Mouse (Mus musculus) limb, embryonic 12.5 days (tissue): ENCODE results near the gene Fjx1. TPM values are rescaled to one million over a fixed set of nuclear protein-coding genes. Genes with fewer than 3 reads are reported as not detected.

Experiments
- ATAC-seq: fragments of 200-750 bp; cut with Nextera tagmentation; 2 replicates; pipeline ENCODE4 v1.8.0; 2017; ENCODE audit warnings: low read depth, moderate TSS enrichment; ENCODE audit not compliant: insufficient number of reproducible peaks, insufficient read depth, low FRiP score, low TSS enrichment
- H3K27ac ChIP-seq: fragments of 300-500 bp; sonication (generic); 2 replicates; pipeline ENCODE4 v1.5.1; 2016; ENCODE audit warnings: mild to moderate bottlenecking, moderate library complexity
- H3K27me3 ChIP-seq: fragments of 300-500 bp; sonication (generic); 2 replicates; pipeline ENCODE4 v1.6.1; 2016; ENCODE audit warnings: mild to moderate bottlenecking, moderate library complexity
- H3K36me3 ChIP-seq: fragments of 300-500 bp; sonication (generic); 2 replicates; pipeline ENCODE4 v1.6.1; 2016; ENCODE audit warnings: mild to moderate bottlenecking, moderate library complexity
- H3K4me1 ChIP-seq: fragments of 300-500 bp; sonication (generic); replicated peaks from 2 replicates; pipeline ENCODE4 v1.6.1; 2016
- H3K4me2 ChIP-seq: fragments of 300-500 bp; sonication (generic); 2 replicates; pipeline ENCODE4 v1.6.1; 2016; ENCODE audit warnings: mild to moderate bottlenecking, moderate library complexity
- H3K4me3 ChIP-seq: fragments of 300-500 bp; sonication (generic); replicated peaks from 2 replicates; pipeline ENCODE4 v1.5.1; 2016; ENCODE audit warnings: mild to moderate bottlenecking
- H3K9ac ChIP-seq: fragments of 300-500 bp; sonication (generic); replicated peaks from 2 replicates; pipeline ENCODE4 v1.6.1; 2016; ENCODE audit warnings: mild to moderate bottlenecking, moderate library complexity
- H3K9me3 ChIP-seq: fragments of 300-500 bp; sonication (generic); 2 replicates; pipeline ENCODE4 v1.6.1; 2016; ENCODE audit warnings: mild to moderate bottlenecking, moderate library complexity
- WGBS: fragments of 180-500 bp; shearing (Covaris S2); methylation state at CpG from one replicate; pipeline ENCODE4 v1.1.7; 2016; 5-methylcytosine and 5-hydroxymethylcytosine counted together
- polyA plus RNA-seq: library from polyadenylated mRNA; unstranded; fragments of >200 nt; fragmentation: Nextera tagmentation; extraction: Ambion mirVana; gene quantifications from 2 replicates; pipeline ENCODE4 v1.2.1, GENCODE M21; 2016

Gene Fjx1
- polyA plus RNA-seq: 32.5 and 34.9 TPM in 2 replicates

- WGBS: under 1% methylated on average over 45 of the region's 49 CpGs
- peak; percentile 77 for ATAC-seq
- H3K36me3 ChIP-seq: no peaks in the 10 kb centered on the region
- peaks cover 37% of the 10 kb centered on the region for H3K4me1 ChIP-seq
- no peaks in the 10 kb centered on the region for H3K27me3 ChIP-seq
- peak within 1 kb of the TSS; percentile 91 for H3K9ac ChIP-seq
- H3K4me3 ChIP-seq: peak within 1 kb of the TSS; percentile 80
- H3K27ac ChIP-seq: peak within 1 kb of the TSS; percentile 95
- no peaks in the 10 kb centered on the region for H3K9me3 ChIP-seq
- peak within 1 kb of the TSS; percentile 97 for H3K4me2 ChIP-seq
Measured at GRCm38 (mm10) chr2:102451671-102452549, at the start of gene Fjx1. Fjx1 (minus strand) TSS chr2:102452499.

- H3K4me1 ChIP-seq: no peaks in the 10 kb centered on the region
- H3K4me3 ChIP-seq: no peak overlapping the region
- no peak overlapping the region for H3K27ac ChIP-seq
- no peak overlapping the region for H3K9ac ChIP-seq
- no peak overlapping the region for H3K4me2 ChIP-seq
- no peaks in the 10 kb centered on the region for H3K9me3 ChIP-seq
- H3K36me3 ChIP-seq: no peaks in the 10 kb centered on the region
- WGBS: 37% methylated on average over 4 of the region's 4 CpGs
- no peaks in the 10 kb centered on the region for H3K27me3 ChIP-seq
- ATAC-seq: no peak
Measured at GRCm38 (mm10) chr2:102500001-102500689, 47.8 kb upstream of the Fjx1 start.

- Histone ChIP-seq H3K36me3 (no peaks in the 10 kb centered on the region), H3K4me2 (no peak overlapping the region)
Measured at GRCm38 (mm10) chr2:102480738-102481137, 28.4 kb upstream of the Fjx1 start.

GRCm38 (mm10) chr2:102476101-102476500 is 23.8 kb upstream of the Fjx1 start:
- no peak overlapping the region for H3K4me2 ChIP-seq
- no peak overlapping the region for H3K9ac ChIP-seq
- no peaks in the 10 kb centered on the region for H3K36me3 ChIP-seq
- no peaks in the 10 kb centered on the region; the same call in 1 of the 2 replicates for H3K4me1 ChIP-seq
- H3K27ac ChIP-seq: no peak overlapping the region
- H3K27me3 ChIP-seq: no peaks in the 10 kb centered on the region; the same call in 1 of the 2 replicates
- H3K9me3 ChIP-seq: no peaks in the 10 kb centered on the region
- ATAC-seq: no peak
- no peak overlapping the region for H3K4me3 ChIP-seq
- 81% methylated on average over 2 of the region's 2 CpGs for WGBS

More at GRCm38 (mm10) chr2:102480738-102481137, 28.4 kb upstream of the Fjx1 start:
- ATAC-seq: no peak
- H3K27ac ChIP-seq: no peak overlapping the region
- peaks cover 9% of the 10 kb centered on the region for H3K4me1 ChIP-seq
- no peak overlapping the region for H3K9ac ChIP-seq
- no peak overlapping the region for H3K4me3 ChIP-seq
- 59% methylated on average over 3 of the region's 3 CpGs for WGBS
- H3K9me3 ChIP-seq: no peaks in the 10 kb centered on the region
- H3K27me3 ChIP-seq: no peaks in the 10 kb centered on the region

- Histone ChIP-seq H3K4me2 (no peak overlapping the region), H3K27me3 (no peaks in the 10 kb centered on the region), H3K9me3 (no peaks in the 10 kb centered on the region), H3K27ac (no peak overlapping the region), H3K9ac (no peak overlapping the region), H3K36me3 (no peaks in the 10 kb centered on the region), H3K4me1 (no peaks in the 10 kb centered on the region), H3K4me3 (no peak overlapping the region)
- no peak for ATAC-seq
- WGBS: 73% methylated on average over 3 of the region's 3 CpGs
Measured at GRCm38 (mm10) chr2:102468645-102469044, 16.3 kb upstream of the Fjx1 start.

- Histone ChIP-seq H3K9ac (no peak overlapping the region), H3K27me3 (no peaks in the 10 kb centered on the region), H3K36me3 (no peaks in the 10 kb centered on the region), H3K4me2 (no peak overlapping the region), H3K4me3 (no peak overlapping the region), H3K27ac (no peak overlapping the region), H3K4me1 (no peaks in the 10 kb centered on the region), H3K9me3 (no peaks in the 10 kb centered on the region)
- 90% methylated on average over 2 of the region's 2 CpGs for WGBS
- no peak for ATAC-seq
Measured at GRCm38 (mm10) chr2:102464342-102464732, 12.0 kb upstream of the Fjx1 start.

- 65% methylated on average over 12 of the region's 12 CpGs for WGBS
Measured at GRCm38 (mm10) chr2:102463587-102464341, 11.5 kb upstream of the Fjx1 start.

GRCm38 (mm10) chr2:102461491-102461890 is 9.2 kb upstream of the Fjx1 start:
- H3K4me1 ChIP-seq: no peaks in the 10 kb centered on the region
- no peak overlapping the region for H3K9ac ChIP-seq
- H3K36me3 ChIP-seq: no peaks in the 10 kb centered on the region
- H3K27ac ChIP-seq: no peak overlapping the region
- no peak for ATAC-seq
- peaks cover 9% of the 10 kb centered on the region; the same call in 1 of the 2 replicates for H3K27me3 ChIP-seq
- H3K4me2 ChIP-seq: no peak overlapping the region
- H3K9me3 ChIP-seq: no peaks in the 10 kb centered on the region
- WGBS: 93% methylated on average over 1 of the region's 1 CpGs
- no peak overlapping the region for H3K4me3 ChIP-seq

More at GRCm38 (mm10) chr2:102463587-102464341, 11.5 kb upstream of the Fjx1 start:
- no peak overlapping the region for H3K9ac ChIP-seq
- no peak for ATAC-seq
- no peaks in the 10 kb centered on the region for H3K36me3 ChIP-seq
- no peak overlapping the region for H3K27ac ChIP-seq
- no peaks in the 10 kb centered on the region for H3K9me3 ChIP-seq
- H3K4me2 ChIP-seq: no peak overlapping the region
- H3K4me1 ChIP-seq: no peaks in the 10 kb centered on the region
- H3K4me3 ChIP-seq: no peak overlapping the region
- H3K27me3 ChIP-seq: no peaks in the 10 kb centered on the region

GRCm38 (mm10) chr2:102455126-102455525 is 2.8 kb upstream of the Fjx1 start:
- no peak overlapping the region for H3K9ac ChIP-seq
- no peaks in the 10 kb centered on the region for H3K36me3 ChIP-seq
- no peak for ATAC-seq
- peaks cover 18% of the 10 kb centered on the region for H3K4me1 ChIP-seq
- no peak overlapping the region for H3K27ac ChIP-seq
- H3K4me2 ChIP-seq: no peak overlapping the region
- no peak overlapping the region for H3K4me3 ChIP-seq
- 77% methylated on average over 1 of the region's 1 CpGs for WGBS
- no peaks in the 10 kb centered on the region for H3K9me3 ChIP-seq
- H3K27me3 ChIP-seq: peaks cover 9% of the 10 kb centered on the region; the same call in 1 of the 2 replicates

GRCm38 (mm10) chr2:102453447-102453846 is 1.1 kb upstream of the Fjx1 start:
- peaks cover 29% of the 10 kb centered on the region for H3K4me1 ChIP-seq
- 18% methylated on average over 3 of the region's 3 CpGs for WGBS
- no peak overlapping the region for H3K4me3 ChIP-seq
- H3K36me3 ChIP-seq: no peaks in the 10 kb centered on the region
- H3K9me3 ChIP-seq: no peaks in the 10 kb centered on the region
- H3K9ac ChIP-seq: no peak overlapping the region
- H3K4me2 ChIP-seq: no peak overlapping the region
- H3K27ac ChIP-seq: no peak overlapping the region
- ATAC-seq: no peak
- peaks cover 7% of the 10 kb centered on the region; the same call in 1 of the 2 replicates for H3K27me3 ChIP-seq
